Mouse (Mus musculus) myocyte (in vitro differentiated cells): Measurements from ENCODE around the gene Baz2b. TPM values are rescaled to one million over a fixed set of nuclear protein-coding genes. Genes with fewer than 3 reads are reported as not detected.

Source experiments
- H3K27me3 ChIP-seq: one replicate; pipeline ENCODE4 v1.6.1; 2011; ENCODE audit not compliant: control insufficient read depth, insufficient read depth, insufficient read length
- H3K36me3 ChIP-seq: one replicate; pipeline ENCODE4 v1.6.1; 2011; ENCODE audit not compliant: control insufficient read depth, insufficient read depth
- H3K4me2 ChIP-seq: one replicate; pipeline ENCODE4 v1.6.1; 2011; ENCODE audit warnings: low read depth, control low read depth
- H3K4me3 ChIP-seq: one replicate; pipeline ENCODE4 v1.5.1; 2011; ENCODE audit warnings: mild to moderate bottlenecking, control low read depth, moderate library complexity
- H3K79me2 ChIP-seq: one replicate; pipeline ENCODE4 v1.6.1; 2011; ENCODE audit not compliant: control insufficient read depth, insufficient read depth
- H3ac ChIP-seq: one replicate; pipeline ENCODE4 v1.6.1; 2011; ENCODE audit not compliant: control insufficient read depth, insufficient read length
- CEBPB ChIP-seq: IDR thresholded peaks from 2 replicates; pipeline ENCODE4 v1.6.1; 2011; ENCODE audit warnings: mild to moderate bottlenecking, moderate library complexity; ENCODE audit not compliant: poor library complexity, insufficient read depth, severe bottlenecking
- E2F4 ChIP-seq: IDR thresholded peaks from one replicate; pipeline ENCODE4 v1.6.1; 2011; ENCODE audit warnings: mild to moderate bottlenecking, control low read depth, moderate library complexity; ENCODE audit not compliant: insufficient read depth
- MAX ChIP-seq: IDR thresholded peaks from one replicate; pipeline ENCODE4 v1.6.1; 2011; ENCODE audit warnings: low read depth, mild to moderate bottlenecking, control low read depth
- MYOD1 ChIP-seq, 3 experiments: IDR thresholded peaks; one replicate each; pipeline ENCODE4 v1.6.1; 2011; ENCODE audit warnings: control low read depth in 2 of 3, low read depth in 2 of 3, mild to moderate bottlenecking in 2 of 3, moderate library complexity in 1 of 3; ENCODE audit not compliant: insufficient read length in 2 of 3, control insufficient read depth in 1 of 3
- MYOG ChIP-seq, 3 experiments: IDR thresholded peaks; one replicate each; pipeline ENCODE4 v1.6.1; 2011; ENCODE audit warnings: control low read depth in 2 of 3, low read depth in 2 of 3, mild to moderate bottlenecking in 2 of 3; ENCODE audit not compliant: insufficient read length in 2 of 3, control insufficient read depth in 1 of 3, insufficient read depth in 1 of 3
- POLR2A ChIP-seq: IDR thresholded peaks from one replicate; pipeline ENCODE4 v1.6.1; 2011; ENCODE audit warnings: low read depth, mild to moderate bottlenecking, control low read depth, moderate library complexity; ENCODE audit not compliant: insufficient read length
- POLR2AphosphoS2 ChIP-seq: IDR thresholded peaks from one replicate; pipeline ENCODE4 v1.6.1; 2011; ENCODE audit warnings: low read depth, control low read depth; ENCODE audit not compliant: insufficient read length
- REST ChIP-seq: IDR thresholded peaks from one replicate; pipeline ENCODE4 v1.6.1; 2011; ENCODE audit warnings: mild to moderate bottlenecking, control low read depth, moderate library complexity; ENCODE audit not compliant: insufficient read depth, insufficient read length
- SRF ChIP-seq: IDR thresholded peaks from one replicate; pipeline ENCODE4 v1.6.1; 2011; ENCODE audit warnings: low read depth; ENCODE audit not compliant: control insufficient read depth, insufficient read length
- TCF12 ChIP-seq: IDR thresholded peaks from one replicate; pipeline ENCODE4 v1.6.1; 2011; ENCODE audit warnings: mild to moderate bottlenecking, control low read depth; ENCODE audit not compliant: poor library complexity, insufficient read depth, severe bottlenecking
- TCF3 ChIP-seq: IDR thresholded peaks from one replicate; pipeline ENCODE4 v1.6.1; 2011; ENCODE audit warnings: low read depth, control low read depth; ENCODE audit not compliant: insufficient read length
- USF1 ChIP-seq: IDR thresholded peaks from one replicate; pipeline ENCODE4 v1.6.1; 2011; ENCODE audit warnings: low read depth, mild to moderate bottlenecking, control low read depth, moderate library complexity
- polyA plus RNA-seq: library from polyadenylated mRNA; unstranded; fragments of >200 nt; fragmentation: generic; extraction: Trizol; gene quantifications from one replicate; pipeline ENCODE4 v1.2.1, GENCODE M21; 2012; ENCODE audit warnings: missing spikeins

Baz2b gene
- polyA plus RNA-seq, 1 experiment, result 11.8 TPM

DNA sequence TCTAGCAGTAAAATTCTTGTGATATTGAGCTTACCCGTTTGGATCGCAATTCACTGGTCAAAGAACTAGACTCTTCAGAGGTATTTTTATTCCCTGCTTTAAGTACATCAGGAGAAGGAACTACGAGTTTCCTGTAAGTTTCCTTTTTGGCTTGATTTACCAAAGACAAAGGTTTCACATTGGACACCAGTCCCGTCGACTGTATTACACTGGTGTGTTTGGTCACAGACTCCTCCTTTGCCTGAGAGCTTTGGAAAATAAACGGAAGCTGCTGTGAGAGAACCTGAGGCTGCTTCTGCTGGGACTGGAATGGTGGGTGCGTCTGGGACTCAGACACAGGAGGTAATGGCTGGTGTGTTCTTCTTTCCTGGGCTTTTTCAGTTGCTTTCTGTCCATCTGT, 241.0 kb downstream of the Baz2b start:
- Histone ChIP-seq H3K4me3 (no peak overlapping the region), H3K27me3 (no peaks in the 10 kb centered on the region), H3K4me2 (no peak overlapping the region), H3K36me3 (peaks cover 13% of the 10 kb centered on the region), H3ac (no peak overlapping the region), H3K79me2 (no peaks in the 10 kb centered on the region)
- TF ChIP-seq CEBPB, result no peak
- no peak for TF ChIP-seq REST
- TF ChIP-seq TCF3, result no peak
- no peak for TF ChIP-seq USF1
- no peak for TF ChIP-seq TCF12
- no peak for TF ChIP-seq SRF
- TF ChIP-seq MAX, result no peak
- TF ChIP-seq E2F4, result no peak
- no peak for TF ChIP-seq MYOG (IDR thresholded peaks at IDR 0.05; ENCODE audit: control insufficient read depth in 1 of 3, insufficient read depth in 1 of 3, insufficient read length in 2 of 3, low read depth in 2 of 3)

GRCm38 (mm10) chr2:59966454-59966853, 243.2 kb downstream of the Baz2b start:
- H3K4me3 ChIP-seq, result no peak overlapping the region
- no peaks in the 10 kb centered on the region for H3K79me2 ChIP-seq
- H3K4me2 ChIP-seq, result no peak overlapping the region
- H3K36me3 ChIP-seq, result peaks cover 13% of the 10 kb centered on the region
- no peak overlapping the region for H3ac ChIP-seq
- H3K27me3 ChIP-seq, result no peaks in the 10 kb centered on the region
- peak in 1 of 3 experiments; percentile 17 for TF ChIP-seq MYOD1 (IDR thresholded peaks at IDR 0.05; ENCODE audit: control insufficient read depth in 1 of 3, insufficient read length in 2 of 3, low read depth in 2 of 3)
- TF ChIP-seq POLR2AphosphoS2, result no peak

DNA sequence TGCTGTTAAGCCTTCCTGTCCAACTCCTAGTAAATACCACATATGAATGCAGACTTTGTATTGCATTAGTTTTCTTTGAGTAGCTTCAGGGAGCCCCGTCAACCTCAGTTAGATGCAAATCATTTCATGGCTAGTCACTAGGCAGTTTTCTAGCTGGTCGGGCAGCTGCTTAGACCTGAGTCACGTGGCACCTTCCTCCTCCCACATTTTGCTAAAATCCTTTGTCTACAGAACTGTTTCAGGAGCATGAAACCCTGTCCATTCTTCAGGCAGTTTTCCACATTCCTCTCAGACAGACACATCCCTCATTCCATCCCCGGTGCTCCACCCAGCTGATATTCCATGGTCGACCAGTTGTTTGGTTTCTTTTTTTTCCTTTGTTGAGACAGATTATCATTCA, 246.6 kb downstream of the Baz2b start:
- no peak overlapping the region for H3ac ChIP-seq
- no peak overlapping the region for H3K4me3 ChIP-seq
- H3K4me2 ChIP-seq, result peak overlapping the region; percentile 21
- H3K27me3 ChIP-seq, result no peaks in the 10 kb centered on the region
- no peaks in the 10 kb centered on the region for H3K36me3 ChIP-seq
- H3K79me2 ChIP-seq, result no peaks in the 10 kb centered on the region
- TF ChIP-seq MAX (no peak), POLR2AphosphoS2 (no peak), POLR2A (no peak), MYOG (IDR thresholded peaks at IDR 0.05; ENCODE audit: control insufficient read depth in 1 of 3, insufficient read depth in 1 of 3, insufficient read length in 2 of 3, low read depth in 2 of 3) (no peak), MYOD1 (IDR thresholded peaks at IDR 0.05; ENCODE audit: control insufficient read depth in 1 of 3, insufficient read length in 2 of 3, low read depth in 2 of 3) (peak in 1 of 3 experiments; percentile 28), USF1 (peak; percentile 22)

- Histone ChIP-seq H3K27me3 (no peaks in the 10 kb centered on the region), H3K36me3 (no peaks in the 10 kb centered on the region), H3K4me2 (peak overlapping the region; percentile 21), H3ac (no peak overlapping the region), H3K4me3 (no peak overlapping the region), H3K79me2 (no peaks in the 10 kb centered on the region)
- TF ChIP-seq TCF12, result no peak
- peak in 1 of 3 experiments; percentile 34 for TF ChIP-seq MYOG (IDR thresholded peaks at IDR 0.05; ENCODE audit: control insufficient read depth in 1 of 3, insufficient read depth in 1 of 3, insufficient read length in 2 of 3, low read depth in 2 of 3)
- TF ChIP-seq MYOD1 (IDR thresholded peaks at IDR 0.05; ENCODE audit: control insufficient read depth in 1 of 3, insufficient read length in 2 of 3, low read depth in 2 of 3), result peak in 2 of 3 experiments; percentile 44 to 55
Measured at GRCm38 (mm10) chr2:59962579-59962978, 247.1 kb downstream of the Baz2b start.

DNA sequence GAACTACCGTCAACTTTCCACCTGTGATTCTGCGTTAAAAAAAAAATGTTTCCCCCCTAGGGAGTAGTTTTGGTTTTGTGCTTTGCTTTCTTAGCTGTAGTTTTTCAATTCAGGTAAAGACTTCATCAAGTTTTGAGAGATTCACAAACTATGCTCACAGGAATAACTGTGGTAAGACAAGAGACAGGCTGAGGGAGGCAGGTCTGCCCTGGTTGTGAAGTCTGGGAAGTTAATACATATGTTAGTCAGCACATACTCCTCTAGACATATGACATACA, 249.2 kb downstream of the Baz2b start:
- H3K79me2 ChIP-seq, result no peaks in the 10 kb centered on the region
- no peak overlapping the region for H3ac ChIP-seq
- peaks cover 3% of the 10 kb centered on the region for H3K36me3 ChIP-seq
- TF ChIP-seq TCF3, result no peak
- TF ChIP-seq SRF, result no peak
- no peak for TF ChIP-seq POLR2AphosphoS2
- TF ChIP-seq CEBPB, result no peak
- no peak for TF ChIP-seq POLR2A
- TF ChIP-seq MYOD1 (IDR thresholded peaks at IDR 0.05; ENCODE audit: control insufficient read depth in 1 of 3, insufficient read length in 2 of 3, low read depth in 2 of 3), result no peak
- TF ChIP-seq TCF12, result no peak
- TF ChIP-seq REST, result no peak
- TF ChIP-seq MYOG (IDR thresholded peaks at IDR 0.05; ENCODE audit: control insufficient read depth in 1 of 3, insufficient read depth in 1 of 3, insufficient read length in 2 of 3, low read depth in 2 of 3), result no peak
- TF ChIP-seq MAX, result no peak
- TF ChIP-seq E2F4, result no peak
- TF ChIP-seq USF1, result no peak
- H3K4me2 ChIP-seq, result no peak overlapping the region
- no peaks in the 10 kb centered on the region for H3K27me3 ChIP-seq
- no peak overlapping the region for H3K4me3 ChIP-seq
